Mouse (Mus musculus): ENCODE measurements around the gene Krt14. TPM values are rescaled to one million over a fixed set of nuclear protein-coding genes. Genes with fewer than 3 reads are reported as not detected.
A peak's percentile ranks its signal among the peaks of the same experiment; 100 is the strongest.
"Not testable (repeated sequence)": the region's sequence is repeated elsewhere in the genome, so short reads cannot be mapped to it uniquely, and the experiment has no call there.

The Krt14 gene
- total RNA-seq (2015) (not detected in 2 replicates), total RNA-seq (2017) (not detected in 2 replicates)

DNA sequence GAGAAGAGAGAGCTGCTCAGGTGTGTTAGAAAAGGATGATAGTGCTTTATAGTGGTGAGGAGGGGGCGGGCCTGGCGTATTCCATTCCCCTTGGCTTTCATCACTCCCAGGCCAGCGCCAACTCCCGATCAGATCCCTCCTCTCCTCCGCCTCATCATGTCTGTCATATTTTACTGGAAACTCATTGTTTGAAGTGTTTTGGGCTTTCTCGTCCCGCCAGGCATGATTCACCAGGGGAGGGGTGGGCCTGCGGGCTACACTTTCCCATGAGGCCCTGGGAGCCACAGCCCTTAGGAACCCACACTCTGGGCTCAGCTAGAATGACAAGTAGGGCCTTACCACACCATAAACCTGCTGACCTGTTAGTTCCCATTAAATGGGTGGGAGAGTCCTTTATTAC, at the start of gene Krt14:
Gene Krt14 (minus strand): TSS at position 51 of the 400 bp plus-strand sequence.
- ATAC-seq (ENCODE audit: poor library complexity, severe bottlenecking), result no peak

DNA sequence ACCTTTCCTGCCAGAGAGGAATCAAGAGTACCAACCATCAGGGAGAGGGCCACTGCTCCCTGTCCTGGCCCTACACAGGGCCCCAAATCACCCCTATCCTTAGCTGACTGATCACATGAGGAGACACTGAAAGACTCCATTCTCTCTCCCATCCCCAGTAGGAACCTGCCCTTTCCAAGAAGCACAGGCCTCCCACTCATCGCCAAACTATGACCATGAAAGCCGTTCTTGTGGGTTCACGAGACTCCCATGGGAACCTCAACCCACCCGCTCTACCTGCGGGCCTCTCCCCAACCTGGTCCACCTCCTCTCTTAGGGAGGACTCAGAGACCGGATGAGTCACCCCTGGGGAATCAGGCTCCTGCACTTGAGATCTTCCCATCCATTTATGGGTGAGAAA, 48.2 kb upstream of the Krt14 start:
- ATAC-seq (ENCODE audit: poor library complexity, severe bottlenecking), result no peak

DNA sequence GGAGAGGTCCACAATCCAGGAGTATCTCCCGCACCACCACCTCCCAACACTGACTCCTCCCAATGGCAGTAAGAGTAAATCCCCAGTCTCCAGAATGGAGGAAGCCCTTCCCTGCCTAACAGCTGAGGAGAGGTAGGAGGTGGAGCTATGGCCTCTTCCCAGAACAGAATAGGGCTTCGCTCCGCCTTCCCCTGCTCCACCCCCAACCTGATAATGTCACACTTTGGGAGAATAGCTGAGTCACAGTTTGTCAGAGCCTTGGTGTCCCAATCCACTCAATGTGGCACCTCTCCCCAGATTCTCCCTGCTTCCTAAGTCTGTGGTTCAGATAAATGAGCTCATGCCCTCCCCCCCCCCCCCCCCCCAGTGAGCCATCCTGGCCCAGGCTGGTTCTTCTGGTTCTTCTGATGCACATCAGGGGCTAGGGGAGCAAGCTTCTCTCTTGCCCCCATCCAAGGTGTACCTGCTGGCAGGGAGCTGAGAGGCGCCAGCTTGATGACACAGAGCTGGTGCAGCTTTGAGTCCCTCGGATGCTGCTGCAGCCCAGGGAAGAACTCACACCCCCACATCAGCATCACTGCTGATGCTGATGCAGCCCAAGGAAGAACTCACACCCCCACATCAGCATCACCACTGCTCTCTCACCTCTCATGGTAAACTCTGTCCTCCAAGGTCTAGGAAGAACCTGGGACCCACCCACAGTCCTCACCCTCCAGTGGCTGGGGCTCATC, 47.2 kb upstream of the Krt14 start:
- no peak for ATAC-seq (ENCODE audit: poor library complexity, severe bottlenecking)

DNA sequence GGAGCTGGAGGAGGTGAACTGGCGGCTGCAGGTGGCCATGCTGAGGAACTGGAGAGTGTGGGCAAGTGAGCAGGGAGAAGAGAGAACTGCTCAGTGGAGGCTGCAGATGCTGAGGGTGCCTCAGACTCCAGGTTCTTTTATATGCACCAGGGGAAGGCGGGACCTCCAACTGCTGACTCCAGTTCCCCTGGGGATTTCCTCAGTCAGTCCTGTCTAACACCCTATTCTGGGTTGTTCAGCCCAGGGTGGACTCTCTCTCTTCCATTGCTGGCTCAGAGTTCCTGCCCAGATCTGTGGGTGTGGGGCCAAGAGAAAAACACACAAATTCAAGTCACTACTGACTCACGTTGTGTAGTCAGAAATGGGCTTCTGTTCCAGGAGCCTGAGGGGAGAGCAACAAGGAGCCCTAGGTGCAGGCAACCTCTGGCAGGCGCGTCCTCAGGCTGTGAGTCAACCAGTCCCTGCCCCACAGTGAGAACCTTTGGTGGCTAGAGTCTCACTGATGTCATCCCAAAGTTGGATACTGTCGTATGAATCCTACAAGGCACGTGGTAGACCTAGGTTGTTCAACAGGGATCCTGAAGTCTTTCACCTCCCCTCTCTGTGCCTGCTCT, 41.6 kb upstream of the Krt14 start, which contains the start of gene Krt16:
Gene Krt16 (minus strand): TSS at position 51 of the 614 bp plus-strand sequence.
- ATAC-seq (ENCODE audit: poor library complexity, severe bottlenecking), result no peak

DNA sequence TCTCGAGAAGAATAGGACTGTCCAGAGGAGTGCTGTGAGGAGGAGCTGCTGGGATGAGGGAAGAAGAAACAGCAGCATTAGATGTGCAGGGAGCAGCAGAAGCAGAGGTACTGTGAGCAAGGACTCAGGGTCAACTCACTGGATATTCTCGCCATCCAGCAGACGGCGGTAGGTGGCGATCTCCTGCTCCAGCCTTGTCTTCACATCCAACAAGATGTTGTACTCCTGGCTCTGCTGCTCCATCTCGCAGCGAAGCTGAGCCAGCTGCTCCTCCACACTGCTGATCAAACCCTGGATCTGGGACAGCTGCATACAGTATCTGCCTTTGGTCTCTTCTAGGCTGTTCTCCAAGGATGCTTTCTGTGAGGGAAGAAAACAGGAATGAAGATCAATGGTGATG, 39.1 kb upstream of the Krt14 start:
- not testable (repeated sequence) for ATAC-seq (ENCODE audit: poor library complexity, severe bottlenecking)

DNA sequence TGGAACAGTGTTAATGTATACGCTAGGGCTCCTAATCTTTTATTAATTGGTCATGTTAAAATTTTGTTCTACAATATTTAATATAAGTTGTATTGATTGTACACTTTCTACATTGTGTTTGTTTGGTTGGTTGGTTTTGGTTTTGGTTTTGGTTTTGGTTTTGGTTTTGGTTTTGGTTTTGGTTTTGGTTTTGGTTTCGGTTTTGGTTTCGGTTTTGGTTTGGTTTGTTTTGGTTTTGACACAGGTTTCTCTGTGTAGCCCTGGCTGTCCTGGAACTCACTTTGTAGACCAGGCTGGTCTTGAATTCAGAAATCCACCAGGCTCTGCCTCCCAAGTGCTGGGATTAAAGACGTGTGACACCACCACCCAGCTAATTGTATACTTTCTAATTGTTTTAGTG, 32.9 kb upstream of the Krt14 start:
- not testable (repeated sequence) for ATAC-seq (ENCODE audit: poor library complexity, severe bottlenecking)

DNA sequence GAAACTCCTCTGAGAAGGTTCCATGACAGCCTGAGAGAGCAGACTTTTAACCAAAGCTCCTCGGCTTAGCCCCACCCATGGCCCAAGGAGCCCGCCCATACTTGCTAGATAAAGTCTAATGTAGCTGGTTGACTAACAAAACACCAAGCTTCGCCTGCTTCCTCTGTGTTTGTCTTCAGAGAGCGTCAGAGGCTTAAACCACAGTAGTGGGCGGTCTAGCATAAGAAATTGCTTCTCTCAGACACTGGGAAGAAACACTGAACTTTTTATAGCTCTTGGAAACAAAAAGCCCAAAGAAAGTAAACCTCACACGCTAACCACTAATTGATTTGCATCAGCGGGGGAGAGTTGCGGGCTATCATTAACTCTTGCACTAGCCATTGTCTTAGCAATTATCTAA, 14.4 kb upstream of the Krt14 start:
- ATAC-seq (ENCODE audit: poor library complexity, severe bottlenecking), result peak; percentile 35; the same call in 1 of the 2 replicates

DNA sequence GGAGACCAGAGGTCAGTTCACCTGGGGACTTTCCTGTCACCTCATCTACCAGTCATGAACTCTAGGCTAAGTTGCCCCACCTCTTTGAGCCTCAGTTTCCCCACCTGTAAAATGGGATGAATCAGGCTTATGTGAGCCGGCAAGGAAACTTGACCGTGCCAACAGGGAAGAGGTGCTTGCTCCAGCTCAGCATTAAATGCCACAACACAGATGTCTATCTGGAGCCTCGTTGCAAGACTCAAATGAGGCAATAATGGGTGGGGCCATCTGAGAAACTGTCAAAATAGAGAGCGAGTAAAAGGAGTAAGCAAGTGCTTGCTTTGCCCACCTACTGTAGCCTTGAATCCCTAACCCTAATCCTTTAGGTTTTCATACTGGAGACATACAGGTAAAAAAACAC, 12.0 kb upstream of the Krt14 start:
- ATAC-seq (ENCODE audit: poor library complexity, severe bottlenecking), result no peak

DNA sequence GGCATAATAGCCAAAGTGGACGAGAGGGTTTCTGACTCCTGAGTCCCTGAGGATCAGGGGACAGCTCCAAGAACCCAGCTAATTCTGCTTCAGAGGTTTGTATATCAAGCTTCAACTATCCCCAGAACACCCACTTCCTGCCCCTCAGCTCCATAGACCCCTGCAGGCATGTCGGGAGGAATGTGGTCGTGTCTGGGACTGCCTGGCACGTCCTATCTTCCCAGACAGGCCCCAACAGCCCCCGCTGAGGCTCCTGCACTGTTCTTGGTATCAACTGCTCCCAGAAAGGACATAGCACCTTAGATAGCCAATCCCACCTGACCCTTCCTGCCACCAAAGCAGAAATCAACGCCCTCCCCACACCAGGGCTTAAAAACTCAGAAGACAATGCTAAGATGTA, 1.2 kb upstream of the Krt14 start:
- ATAC-seq (ENCODE audit: poor library complexity, severe bottlenecking), result no peak

DNA sequence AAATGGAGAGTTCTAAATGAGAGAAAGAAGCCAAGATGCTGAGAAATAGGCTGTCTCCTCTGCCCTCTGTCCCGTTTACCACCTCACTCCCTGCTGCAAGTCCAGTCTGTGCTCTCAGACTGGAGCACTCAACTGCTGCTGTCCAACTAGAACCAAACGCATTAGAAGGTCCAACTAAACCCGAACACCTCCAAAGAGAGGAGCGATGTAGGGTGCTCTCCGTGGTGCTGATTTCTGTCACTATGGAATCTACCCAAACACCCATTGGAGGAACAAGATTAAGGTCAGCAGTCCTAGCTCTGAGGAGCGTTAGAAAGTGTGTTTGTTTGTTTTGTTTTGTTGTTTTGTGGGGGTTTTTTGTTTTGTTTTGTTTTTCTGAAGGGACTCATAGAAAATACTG, 3.9 kb downstream of the Krt14 start:
- ATAC-seq (ENCODE audit: poor library complexity, severe bottlenecking), result no peak

DNA sequence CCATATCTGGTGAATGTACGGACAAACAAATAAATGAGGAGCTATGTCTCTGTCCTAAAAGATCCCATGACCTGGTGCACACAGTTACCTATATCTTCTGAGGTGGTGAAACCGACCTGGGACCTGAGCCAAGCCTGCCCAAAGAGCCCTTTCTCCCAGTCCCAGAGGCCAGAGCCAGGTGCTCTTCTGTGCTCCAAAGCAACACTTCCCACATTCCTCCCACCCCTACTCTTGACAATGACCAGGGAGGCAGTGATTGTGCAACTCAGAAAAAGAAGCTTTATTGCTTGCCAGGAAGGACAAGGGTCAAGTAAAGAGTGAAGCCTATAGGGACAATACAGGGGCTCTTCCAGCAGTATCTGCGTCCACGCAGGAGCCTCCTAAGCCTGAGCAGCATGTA, 4.4 kb downstream of the Krt14 start:
- ATAC-seq (ENCODE audit: poor library complexity, severe bottlenecking), result no peak

DNA sequence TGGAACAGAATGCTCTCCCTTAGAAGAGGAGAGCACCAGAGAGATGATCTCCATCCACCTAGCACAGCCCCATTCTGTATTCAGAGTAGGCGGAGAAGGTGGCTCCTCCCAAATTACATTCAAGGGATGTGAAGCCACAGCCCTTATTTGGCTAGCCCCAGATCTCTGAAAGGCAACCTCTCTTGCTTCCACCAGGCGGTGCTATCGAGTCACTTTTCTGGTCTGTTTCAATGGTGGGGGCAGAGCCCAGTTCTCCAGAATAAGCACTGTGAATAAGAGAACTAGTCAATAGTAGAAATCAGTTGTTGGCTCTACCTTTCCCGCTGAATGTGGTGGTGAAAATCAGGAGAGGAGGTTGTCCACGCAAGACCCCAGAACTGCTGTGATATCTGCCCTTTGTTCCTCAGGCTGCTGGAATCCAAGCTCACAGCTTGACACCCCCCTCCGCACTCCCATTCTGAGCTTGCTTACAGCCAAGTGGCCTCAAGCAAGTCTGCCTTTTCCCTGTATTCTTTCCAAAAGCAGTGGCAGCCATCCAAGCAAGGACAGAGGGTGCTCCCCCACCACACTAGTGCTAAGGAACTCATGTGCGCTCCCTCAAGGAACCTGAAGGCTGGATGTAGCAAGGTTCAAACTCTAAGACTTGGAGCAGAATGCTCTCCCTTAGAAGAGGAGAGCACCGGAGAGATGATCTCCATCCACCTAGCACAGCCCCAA, 7.1 kb downstream of the Krt14 start:
- no peak; the same call in 1 of the 2 replicates for ATAC-seq (ENCODE audit: poor library complexity, severe bottlenecking)

DNA sequence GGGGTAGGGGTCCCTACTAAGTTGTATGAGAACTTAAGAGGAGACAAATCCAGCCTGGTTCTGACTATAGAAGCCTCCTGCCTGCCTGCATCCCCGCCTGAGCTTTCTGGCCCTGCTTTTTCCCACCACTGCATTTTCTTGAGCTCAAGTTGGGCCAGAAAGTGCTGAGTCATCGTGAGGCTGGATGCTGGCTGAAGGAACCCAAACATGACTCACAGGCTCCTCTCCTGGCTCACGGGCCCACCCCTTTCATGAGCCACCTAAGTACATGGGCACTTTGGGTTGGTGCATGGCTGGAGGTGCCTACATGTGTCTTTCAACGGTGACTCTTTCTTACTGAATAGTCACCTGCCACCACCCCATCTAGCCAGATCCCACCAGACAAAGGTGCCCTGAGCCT, 8.7 kb downstream of the Krt14 start:
- ATAC-seq (ENCODE audit: poor library complexity, severe bottlenecking), result no peak

DNA sequence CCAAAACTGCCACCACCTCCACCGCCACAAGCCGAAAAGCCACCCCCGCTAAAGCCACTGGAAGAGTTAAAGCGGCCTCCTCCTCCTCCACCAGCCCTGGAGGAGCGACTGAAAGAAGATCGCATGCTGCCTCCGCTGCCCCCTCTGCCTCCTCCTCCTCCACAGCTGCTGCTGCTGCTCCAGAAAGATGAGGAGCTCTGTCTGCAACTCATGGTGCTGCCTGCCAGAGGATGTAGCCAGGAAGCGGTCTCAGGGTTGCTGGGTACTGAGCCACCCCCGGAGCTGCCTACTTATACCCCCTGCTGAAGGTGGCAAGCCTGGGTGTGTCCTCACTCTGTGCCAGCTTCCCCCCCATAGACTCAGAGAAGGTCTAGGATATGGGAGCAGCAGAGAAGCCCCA, 14.4 kb downstream of the Krt14 start, which contains the start of gene Krt9:
Gene Krt9 (minus strand): TSS at position 255 of the 400 bp plus-strand sequence.
- no peak for ATAC-seq (ENCODE audit: poor library complexity, severe bottlenecking)

DNA sequence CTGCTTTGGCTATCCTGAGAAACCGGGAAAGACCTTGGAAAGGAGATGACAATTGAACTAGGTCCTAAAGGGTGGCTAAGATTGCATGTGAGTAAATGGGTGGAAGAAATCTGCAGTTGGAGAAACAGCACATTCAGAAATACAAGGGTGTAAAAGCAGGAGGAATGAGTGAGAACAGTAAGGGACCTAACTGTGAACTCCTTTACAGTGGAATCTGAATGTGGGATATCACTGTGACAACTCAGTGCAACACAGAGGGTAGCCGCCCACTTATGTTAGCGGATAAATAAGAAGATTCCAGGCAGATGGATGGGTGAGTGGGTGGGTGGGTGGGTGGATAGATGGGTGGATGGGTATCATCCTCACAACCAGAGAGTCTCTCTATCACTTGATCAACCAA, 15.5 kb downstream of the Krt14 start:
- ATAC-seq (ENCODE audit: poor library complexity, severe bottlenecking), result no peak

DNA sequence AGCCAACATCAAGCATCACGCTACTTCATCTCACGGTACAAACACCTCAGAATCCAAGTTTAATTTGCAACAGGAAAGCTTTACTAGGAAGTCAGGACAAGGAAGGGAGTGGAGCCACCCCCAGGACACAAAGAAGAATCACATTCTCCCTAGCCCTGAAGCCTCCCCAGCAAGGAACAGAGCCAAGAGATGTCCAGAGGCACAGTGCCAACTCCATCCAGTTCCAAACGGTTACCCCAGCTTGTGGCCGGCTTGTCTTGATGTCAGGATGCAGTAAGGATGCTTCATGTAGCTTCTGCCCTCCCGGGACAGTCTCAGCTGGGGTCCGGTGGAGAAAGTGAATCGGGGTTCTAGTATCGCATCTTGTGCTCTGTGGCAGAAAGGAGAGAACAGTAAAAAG, 20.6 kb downstream of the Krt14 start:
- no peak for ATAC-seq (ENCODE audit: poor library complexity, severe bottlenecking)

DNA sequence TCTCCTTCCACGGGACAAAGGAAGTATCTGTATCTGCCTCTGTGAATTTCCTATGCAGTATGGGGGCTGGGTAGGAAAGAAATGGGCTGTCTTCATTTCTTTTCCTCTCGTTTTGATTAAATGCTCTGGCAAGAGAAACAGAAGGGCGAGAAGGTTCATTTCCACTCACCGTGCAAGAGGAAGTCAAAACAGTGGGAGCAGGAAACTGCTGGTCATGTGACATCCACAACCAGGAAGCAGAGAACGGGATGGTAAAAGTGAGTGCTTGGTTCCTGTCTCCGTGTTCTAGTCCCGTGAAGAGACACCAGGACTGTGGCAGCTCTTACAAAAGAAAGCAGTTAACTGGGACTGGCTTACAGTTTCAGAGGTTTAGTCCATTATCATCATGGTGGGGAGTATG, 25.6 kb downstream of the Krt14 start:
- ATAC-seq (ENCODE audit: poor library complexity, severe bottlenecking), result no peak

DNA sequence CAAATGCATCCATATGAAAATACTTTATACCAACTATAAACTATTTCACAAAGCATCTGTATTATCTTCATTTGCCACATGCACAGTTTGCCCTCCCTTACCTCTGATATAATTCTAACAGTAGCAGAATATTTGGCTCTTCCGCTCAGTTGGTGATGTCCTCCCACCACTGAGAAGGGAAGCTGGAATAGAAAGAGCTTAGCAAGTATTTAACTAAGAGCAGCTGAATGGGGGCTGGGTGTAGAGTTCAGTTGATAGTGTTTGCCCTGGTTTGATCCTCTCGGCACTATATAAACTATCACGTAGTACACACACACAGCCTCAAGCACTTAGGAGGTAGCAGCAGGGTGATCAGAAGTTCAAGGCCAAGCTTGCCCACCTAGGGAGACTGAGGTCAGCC, 28.1 kb downstream of the Krt14 start:
- ATAC-seq (ENCODE audit: poor library complexity, severe bottlenecking), result no peak

DNA sequence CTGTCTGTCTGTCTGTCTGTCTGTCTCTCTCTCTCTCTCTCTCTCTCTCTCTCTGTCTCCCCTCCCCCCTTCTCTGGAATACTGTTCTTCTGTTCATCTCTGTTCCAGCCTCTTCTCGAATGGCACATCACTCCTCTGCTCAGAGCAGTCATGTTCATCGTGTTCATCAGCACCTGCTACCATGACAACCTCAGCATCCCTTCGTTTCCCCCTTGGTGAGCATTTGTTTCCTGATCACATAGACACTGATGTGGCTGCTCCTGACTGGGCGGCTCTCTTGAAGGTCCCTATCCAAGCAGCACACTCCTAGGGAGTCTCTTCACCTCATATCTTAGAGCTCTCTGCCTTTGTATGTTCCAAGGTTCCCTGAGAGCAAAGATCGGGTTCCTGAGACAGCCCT, 29.0 kb downstream of the Krt14 start:
- no peak for ATAC-seq (ENCODE audit: poor library complexity, severe bottlenecking)

DNA sequence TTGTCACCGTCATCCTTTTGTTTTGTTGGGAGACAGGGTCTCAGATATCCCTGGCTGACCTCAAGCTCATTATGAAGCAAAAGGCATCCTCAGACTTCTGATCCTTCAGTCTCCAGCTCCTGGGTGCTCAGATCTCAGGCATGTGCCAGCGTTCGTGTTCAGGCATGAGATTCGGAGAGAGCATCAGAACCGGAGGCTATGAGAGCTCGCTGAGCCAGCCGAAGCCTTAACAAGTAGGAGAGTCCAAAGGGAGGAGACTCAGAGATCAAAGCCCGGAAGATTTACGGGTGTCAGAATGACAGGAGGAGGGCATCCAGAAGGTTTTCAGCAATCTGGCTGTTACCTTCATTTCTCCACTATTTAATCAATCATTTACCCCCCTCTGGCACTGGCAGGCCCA, 30.6 kb downstream of the Krt14 start:
- no peak for ATAC-seq (ENCODE audit: poor library complexity, severe bottlenecking)

DNA sequence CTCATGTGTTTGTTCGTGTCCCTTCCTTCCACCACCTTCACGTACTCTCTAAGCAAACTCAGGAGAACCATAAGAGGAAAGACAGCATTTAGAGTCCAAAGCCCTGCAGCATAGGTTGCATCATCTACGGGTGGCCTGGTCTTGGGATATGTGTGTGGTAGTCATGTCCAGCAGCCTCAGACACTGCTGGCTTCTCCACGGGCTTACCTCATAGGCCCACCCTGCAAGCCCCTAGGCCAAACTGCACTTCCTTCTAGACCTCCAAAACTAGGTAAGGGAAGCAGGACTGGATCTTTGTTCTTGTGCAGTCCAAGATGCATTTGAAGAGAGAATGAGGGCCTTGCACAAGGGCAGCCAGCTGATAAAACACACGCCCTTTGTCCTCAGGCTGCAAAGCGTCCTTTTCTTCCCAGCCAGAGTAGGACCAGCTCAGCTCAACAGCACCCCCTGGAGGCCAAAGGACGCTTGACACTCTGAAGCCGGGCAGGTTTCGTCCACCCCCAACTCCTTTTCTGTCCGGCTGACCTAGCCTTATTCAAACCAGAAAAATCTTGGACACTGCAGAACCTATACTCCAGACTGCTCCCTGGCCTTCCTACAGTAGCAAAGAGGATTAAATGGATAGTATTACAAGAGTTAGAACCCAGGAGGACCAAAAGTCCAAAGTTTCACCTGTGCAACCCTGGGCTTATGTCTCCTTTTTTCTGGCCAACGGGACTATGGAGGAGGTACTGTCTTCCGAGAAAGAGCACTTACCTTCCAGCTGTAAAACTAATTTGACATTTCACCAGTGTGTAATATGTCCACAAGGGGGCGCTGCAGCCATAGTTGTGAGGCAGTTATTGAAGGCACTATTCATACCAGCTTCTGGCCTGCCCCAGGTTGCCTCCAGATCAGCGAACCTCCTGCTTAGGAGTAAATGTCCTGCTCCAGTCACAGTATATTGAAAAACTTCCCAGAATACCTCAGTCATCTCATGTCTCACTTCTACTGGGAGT, 38.3 kb downstream of the Krt14 start:
- ATAC-seq (ENCODE audit: poor library complexity, severe bottlenecking), result peak; percentile 71
